Mouse (Mus musculus) kidney, postnatal 14 days (tissue): ENCODE measurements at regions not wholly inside any gene's neighbourhood (a gene's known extent, or its start where the extent isn't known, plus 50 kb on each side); places are given as distances from the start of the nearest gene placed in this dataset.

Experiments
- DNase-seq: peaks from one replicate; pipeline ENCODE4 v3.0.0; 2022; ENCODE audit warnings: mixed read lengths

DNA sequence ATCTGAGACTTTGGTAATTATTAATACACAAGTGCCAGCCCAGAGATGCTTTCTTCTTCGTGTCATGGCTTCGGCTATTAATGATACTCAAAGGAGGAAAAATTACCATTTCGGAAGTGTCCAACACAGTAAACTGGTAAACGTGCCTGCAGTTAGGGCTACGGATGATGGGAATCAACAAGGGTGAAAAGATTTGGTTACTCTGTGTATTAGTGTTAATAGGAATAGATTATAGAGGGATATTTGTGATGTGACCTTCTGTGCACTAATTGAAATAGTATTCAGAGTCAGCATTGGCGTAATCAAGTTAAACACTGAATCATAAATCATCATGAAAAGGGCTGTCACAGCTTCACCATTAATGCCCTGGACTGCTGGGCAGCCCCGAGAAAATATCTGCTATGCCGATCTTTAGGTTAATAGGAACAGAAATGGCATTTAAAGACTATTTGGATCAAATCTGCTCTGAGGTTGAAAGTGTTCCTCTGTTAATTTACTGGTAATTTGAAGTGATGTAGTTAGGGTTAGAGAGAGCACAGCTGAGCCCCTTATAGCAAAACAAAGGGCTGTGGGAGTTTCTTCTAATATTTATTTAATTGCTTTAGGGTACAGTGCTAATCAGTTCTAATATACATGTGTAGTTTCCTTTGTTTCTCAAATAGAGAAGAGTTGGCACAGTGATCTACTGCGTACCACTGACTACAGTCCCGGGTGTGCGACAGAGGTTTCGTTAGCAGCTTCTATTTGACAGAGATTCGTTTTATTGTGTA, 160.7 kb downstream of the Rpl36a-ps1 start:
- DNase-seq = no peak

DNA sequence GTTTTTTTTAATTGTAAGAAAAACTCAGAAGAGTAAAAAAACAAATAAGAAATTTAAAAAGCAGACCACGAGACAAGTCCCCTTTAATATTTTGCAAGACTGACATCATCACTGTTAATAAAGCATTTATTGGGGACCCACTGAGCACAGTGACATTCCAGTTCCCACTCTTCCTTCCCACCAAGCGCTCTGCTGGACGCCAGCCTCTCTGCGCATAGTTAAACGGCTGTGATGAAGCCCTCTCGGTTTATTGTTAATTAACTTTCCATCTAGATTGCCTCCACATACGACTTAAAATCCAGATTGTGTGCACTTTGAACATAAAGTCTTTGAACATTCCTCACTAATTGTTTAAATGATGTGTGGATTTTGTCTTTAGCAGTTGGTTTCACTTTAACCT, 161.7 kb downstream of the Rpl36a-ps1 start:
- DNase-seq = peak; percentile 9

DNA sequence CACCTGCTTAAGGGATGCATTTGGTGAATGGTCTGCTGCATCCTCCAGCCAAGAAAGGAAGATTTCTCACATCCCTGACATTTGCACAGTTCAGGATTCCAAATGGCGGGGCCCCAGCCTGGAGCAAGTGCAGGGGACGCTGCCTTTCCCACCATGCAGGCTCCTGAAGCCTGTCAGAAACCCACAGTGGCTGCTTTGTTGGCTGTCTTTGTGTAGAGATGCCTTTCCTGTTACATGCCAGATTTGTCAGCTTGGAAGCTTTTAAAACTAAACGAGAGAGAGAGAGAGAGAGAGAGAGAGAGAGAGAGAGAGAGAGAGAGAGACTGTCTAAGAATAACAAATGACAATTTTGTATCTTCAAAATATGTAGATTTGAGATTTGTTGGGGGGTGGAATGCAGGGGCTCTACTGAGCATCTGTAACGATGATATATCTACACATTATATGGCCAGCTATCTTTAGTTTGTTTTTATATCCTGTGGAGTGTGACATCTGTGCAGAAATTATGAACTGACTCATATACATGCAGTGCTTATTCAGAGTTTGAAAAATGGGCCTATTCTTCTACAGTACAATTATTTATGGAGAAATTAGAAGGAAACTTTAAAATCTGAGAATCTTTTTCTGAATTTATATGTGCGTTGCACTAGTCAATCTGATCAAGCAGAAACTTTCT, 164.0 kb downstream of the Rpl36a-ps1 start:
- no peak for DNase-seq

- no peak for DNase-seq
These were observed 166.6 kb downstream of the Rpl36a-ps1 start for GRCm38 (mm10) chr14:98827490-98827889.

DNA sequence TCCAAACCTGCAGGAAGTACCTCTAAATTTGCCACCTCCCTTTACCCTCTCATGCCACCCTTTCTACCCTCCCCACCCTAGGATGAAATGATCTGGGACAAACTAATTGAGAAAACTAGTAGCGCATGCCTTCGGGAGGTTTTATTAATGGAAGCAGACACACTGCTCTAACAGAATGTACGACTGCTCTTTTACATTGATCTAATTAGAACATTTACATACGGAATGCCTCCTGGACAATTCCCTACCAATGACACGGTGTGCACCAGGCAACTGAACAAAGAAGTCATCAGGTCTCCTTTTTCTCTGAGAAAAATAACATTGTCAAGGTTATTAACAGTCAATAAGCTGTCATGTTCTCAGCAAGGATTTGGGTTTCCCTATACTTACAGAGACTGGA, 180.5 kb downstream of the Rpl36a-ps1 start:
- no peak for DNase-seq

DNA sequence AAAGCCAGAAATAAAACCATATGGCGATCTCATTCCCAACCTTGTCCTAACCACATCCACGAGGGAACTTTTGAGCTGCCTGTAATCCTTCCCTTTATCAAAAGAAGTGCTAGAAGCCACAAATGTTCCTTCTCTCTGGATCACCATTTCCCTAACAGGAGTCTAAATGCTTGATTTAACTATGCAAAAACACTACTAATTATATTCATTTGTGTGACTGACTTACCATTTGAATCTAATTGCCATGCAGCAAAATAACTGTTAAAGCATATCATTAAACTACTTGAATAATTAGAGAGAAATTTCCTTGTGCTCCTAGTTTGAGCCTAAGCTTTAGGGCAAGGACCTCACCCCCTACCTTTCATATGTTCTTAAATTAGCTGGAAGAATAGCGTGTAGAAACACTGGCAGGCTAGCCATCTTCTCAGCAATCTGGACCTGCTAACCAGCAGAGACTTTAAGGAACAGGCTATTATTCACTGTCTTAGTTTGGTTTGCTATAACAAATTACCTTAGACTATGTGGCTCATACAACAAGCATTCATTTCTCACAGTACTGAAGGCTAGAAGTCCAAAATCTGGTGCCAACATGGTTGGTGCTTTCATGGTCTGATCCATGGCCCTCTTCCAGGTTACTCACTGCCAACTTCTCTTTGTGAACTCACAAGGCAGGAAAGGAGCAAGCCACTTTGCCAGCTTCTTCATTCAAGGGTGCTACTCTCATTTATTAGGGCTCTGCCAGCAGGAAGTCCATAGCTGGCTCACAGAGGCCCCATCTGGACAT, 183.7 kb downstream of the Rpl36a-ps1 start:
- no peak for DNase-seq

- no peak for DNase-seq
These were observed 186.0 kb downstream of the Rpl36a-ps1 start for GRCm38 (mm10) chr14:98808117-98808516.

- no peak for DNase-seq
These were observed 189.1 kb downstream of the Rpl36a-ps1 start for GRCm38 (mm10) chr14:98805066-98805465.

GRCm38 (mm10) chr14:98801293-98801692, 192.8 kb downstream of the Rpl36a-ps1 start:
- DNase-seq = no peak

DNA sequence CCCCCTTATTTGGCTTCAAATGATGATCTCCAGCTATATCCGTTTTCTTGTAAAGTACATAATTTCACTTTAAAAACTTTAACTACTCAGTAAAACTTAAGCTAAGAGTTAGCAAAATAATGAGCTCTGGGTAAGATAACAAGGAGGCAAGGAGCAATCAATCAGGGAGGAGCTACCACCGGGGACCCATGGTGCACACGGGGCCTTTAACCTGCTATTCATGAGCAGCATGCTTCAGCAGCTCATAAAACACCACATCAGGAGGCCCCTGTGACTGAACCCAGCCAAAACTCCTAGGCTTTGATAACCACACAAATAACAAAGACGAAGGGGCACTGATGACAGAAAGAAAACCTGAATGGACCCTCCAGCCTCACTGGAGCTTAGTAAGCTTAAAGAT, 202.1 kb downstream of the Rpl36a-ps1 start:
- no peak for DNase-seq

GRCm38 (mm10) chr14:98791232-98791906, 202.7 kb downstream of the Rpl36a-ps1 start:
- DNase-seq = no peak

DNA sequence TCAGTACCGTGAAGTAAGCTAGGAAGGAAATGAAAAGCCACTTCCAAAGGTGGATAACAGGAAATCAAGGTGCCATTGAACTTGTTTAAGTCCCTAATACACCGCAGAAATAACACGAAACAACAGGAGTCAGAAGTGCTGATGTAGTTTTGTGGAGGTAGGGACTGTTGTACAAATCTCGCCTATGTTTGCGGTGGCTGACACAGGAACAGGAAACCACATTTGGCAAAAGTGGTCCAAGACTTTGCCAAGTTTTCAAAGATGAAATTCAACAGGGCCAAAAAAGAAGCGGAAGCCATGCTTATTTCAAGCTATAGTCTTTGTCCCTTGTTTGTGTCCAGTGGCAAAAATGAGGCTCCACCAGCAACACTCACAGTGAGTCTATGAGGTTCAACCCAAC, 204.3 kb downstream of the Rpl36a-ps1 start:
- DNase-seq = no peak

DNA sequence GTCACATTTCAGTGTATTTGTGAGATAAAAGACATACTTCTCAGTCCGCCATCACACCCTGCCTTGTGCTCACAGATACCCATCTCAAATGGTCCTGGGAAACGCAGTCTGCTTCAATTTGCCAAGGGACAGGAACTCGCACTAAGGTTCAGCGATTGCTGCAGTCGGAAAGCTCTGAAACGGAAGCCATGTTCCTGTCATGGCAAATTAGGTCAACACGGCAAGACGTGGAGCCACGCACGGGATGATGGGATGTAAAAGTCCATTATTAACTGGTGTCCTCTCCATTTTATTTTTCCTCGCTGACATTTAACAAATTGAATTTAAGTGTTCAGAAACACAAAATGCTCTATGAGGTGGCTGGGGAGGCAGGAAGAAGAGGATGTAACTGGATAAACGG, 212.4 kb downstream of the Rpl36a-ps1 start:
- no peak for DNase-seq

- no peak for DNase-seq
These were observed 222.0 kb downstream of the Rpl36a-ps1 start for GRCm38 (mm10) chr14:98772080-98772479.

DNA sequence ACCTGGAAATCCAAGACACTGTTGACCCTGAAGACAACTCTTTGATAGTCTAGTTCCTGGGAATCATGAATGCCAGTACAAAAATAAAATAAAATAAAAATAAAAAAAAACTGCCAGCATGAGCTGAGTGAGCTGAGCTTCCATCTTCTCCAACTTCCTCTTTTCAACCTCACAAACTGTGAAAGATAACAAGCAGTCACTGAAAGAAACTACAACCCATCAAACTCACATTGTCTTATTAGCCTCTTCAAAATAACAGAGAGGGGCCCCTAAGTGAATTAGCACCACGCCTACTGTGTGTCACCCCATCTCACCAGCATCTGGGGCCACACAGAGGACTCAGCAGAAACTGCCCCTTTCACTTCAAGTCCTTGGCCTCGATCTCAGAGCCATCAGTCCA, 225.3 kb downstream of the Rpl36a-ps1 start:
- no peak for DNase-seq

DNA sequence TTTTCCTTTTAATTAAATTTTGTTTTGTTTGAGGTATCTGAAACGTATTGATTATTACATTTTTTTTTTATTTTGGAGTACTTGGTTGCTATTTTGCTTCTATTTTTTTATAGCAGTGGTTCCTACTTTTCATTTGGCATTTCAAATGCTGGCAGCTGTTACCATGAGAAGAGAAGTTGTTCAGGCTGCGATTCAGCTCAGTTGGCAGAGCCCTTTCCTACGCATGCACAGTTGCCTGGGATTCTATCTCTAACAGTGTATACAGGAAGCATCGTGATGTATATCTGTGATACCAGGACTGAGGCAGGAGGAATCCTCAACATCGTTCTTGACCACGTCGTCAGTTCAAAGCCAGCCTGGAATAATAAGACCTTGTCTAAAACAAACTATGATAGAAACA, 226.6 kb downstream of the Rpl36a-ps1 start:
- DNase-seq = no peak

DNA sequence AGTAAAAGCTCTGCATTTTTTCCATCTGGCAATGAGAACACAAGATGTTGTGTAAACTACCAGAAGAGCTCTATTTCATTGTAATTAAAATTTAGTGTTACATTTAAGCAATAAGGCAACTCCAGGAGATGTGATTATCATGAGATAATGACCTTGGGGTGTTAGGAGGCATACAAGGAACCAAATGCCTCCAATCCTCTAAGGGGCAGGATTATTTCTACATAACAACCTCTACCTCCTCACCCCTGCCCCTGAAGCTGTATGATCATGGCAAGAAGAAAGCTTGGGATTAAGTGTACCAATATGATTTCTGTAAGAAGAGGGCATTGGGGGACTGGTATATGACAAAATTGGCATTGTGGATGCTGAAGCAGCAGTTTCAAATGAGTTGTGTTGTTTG, 228.8 kb downstream of the Rpl36a-ps1 start:
- no peak for DNase-seq

DNA sequence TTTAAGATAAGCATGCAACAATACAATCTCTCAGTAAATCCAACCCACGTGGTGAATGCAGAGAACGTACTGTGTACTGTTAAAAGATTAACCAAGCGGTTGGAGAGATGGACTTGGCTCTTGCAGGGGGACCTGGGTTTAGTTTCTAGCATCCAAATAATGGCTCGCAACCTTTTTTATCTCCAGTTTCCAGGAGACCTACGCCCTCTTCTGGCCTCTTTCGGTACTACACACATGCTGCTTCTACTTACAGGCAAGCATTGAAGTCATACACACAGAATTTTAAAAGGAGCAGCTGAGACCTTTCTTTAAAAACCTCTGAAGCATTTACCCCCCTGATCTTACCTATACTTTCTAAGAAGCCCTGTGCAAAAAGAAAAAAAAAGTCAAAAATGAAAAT, 243.4 kb downstream of the Rpl36a-ps1 start:
- DNase-seq = no peak

- no peak for DNase-seq
These were observed 244.8 kb downstream of the Rpl36a-ps1 start for GRCm38 (mm10) chr14:98749086-98750027.

DNA sequence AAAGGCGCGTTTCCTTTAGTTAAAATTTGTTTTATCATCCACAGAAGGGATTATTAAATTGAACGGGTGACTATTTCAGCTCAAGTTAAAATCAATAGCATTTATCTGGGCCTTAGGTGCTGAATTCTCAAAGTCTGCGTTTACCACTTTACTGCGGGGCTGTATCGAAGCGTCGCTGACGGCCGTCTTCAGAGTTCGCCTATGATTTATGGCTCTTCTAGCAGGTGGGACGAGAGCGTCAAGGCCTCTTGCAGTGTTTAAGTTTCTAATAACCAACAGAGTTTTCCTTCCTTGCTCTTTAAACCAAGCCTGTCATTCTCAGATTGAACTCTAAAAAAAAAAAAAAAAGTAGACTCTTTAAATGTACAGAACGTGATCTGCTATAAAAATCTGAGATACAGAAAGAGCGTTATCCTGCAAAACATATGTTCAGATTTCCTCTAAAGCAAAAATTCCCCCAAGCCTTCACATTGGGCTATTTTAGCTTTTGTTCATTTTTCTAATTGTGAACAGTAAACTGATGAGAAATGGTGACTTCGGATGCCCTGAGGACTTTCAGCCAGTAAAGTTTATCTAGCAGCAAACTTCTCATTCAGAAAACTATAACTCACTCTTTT, 246.9 kb downstream of the Rpl36a-ps1 start:
- no peak for DNase-seq

DNA sequence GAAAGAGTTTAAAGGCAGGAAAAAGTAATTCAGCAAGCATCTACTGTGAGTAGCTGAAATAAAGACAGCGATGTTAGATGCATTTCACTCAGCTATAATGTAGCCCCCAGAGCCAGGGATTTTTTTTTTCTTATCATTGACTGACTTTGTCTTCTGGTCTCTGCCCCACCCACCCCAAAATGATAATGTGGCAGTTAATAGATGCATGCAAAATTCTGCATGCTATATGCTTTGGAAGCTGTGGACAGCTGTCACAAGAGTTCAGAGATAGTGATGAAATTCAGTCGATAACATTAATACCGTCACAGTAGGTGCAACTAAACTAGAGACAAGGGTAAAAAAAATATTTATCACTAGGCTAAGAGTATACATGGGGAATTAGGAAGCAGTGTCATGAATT, 263.7 kb downstream of the Rpl36a-ps1 start:
- DNase-seq = no peak

- no peak for DNase-seq
These were observed 265.3 kb downstream of the Rpl36a-ps1 start for GRCm38 (mm10) chr14:98728863-98729262.
